Mouse (Mus musculus): Measurements from ENCODE around the gene Zkscan17. TPM values are rescaled to one million over a fixed set of nuclear protein-coding genes. Genes with fewer than 3 reads are reported as not detected.
"Not testable (repeated sequence)": the region's sequence is repeated elsewhere in the genome, so short reads cannot be mapped to it uniquely, and the experiment has no call there.

Zkscan17 gene
- polyA plus RNA-seq (2015; fragmentation: Nextera tagmentation; extraction: Ambion mirVana), result 20.4 and 23.9 TPM in 2 replicates

DNA sequence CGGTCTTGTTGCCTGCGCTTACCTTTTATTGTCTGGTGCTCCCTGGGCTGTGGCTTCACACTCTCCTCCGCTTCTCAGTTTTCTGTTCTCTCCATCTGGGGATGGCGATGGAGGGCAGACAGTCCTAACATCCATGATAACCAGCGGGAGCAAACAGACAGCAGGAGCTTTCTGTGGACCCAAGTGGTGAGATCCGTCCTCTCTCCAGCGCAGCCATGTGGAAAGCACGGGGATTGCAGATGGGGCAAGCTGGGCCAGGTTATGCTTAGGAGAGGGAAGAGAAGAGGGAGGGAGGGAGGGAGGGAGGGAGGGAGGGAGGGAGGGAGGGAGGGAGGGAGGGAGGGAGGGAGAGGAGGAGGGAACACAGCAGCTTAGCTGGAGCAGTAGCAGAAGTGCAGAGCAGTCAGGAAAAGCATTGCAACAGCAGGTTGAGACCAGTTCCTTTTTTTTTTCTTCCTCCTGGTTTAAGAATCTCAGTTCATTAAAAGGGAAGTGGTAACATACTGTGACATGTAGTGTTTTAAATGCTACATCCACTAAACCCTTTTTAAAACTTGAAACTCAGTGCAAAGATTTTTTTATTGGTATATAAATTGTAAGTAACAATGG, at the start of gene Zkscan17:
Gene Zkscan17 (minus strand): TSS at position 280 of the 609 bp plus-strand sequence.
- peaks cover 9% of the 10 kb centered on the region; the same call in 1 of the 2 replicates for H3K4me1 ChIP-seq
- no peak within 1 kb of the TSS for H3K27ac ChIP-seq
- H3K4me3 ChIP-seq, result no peak within 1 kb of the TSS
- 52% methylated on average over 8 of the region's 8 CpGs for WGBS
- H3K9me3 ChIP-seq (replicated peaks), result no peaks in the 10 kb centered on the region
- no peak within 1 kb of the TSS for H3K9ac ChIP-seq
- no peaks in the 10 kb centered on the region for H3K36me3 ChIP-seq (ENCODE audit: poor library complexity, severe bottlenecking)
- no peak for ATAC-seq
- H3K4me2 ChIP-seq, result no peak within 1 kb of the TSS
- no peaks in the 10 kb centered on the region for H3K27me3 ChIP-seq

GRCm38 (mm10) chr11:59576135-59576534, 49.6 kb upstream of the Zkscan17 start, which contains the start of gene Olfr222:
Gene Olfr222 (minus strand): TSS chr11:59576235.
- not testable (repeated sequence) for H3K27me3 ChIP-seq; H3K27ac ChIP-seq; H3K36me3 ChIP-seq (ENCODE audit: poor library complexity, severe bottlenecking); ATAC-seq; H3K9me3 ChIP-seq (replicated peaks); H3K4me3 ChIP-seq; H3K9ac ChIP-seq; H3K4me1 ChIP-seq; H3K4me2 ChIP-seq

DNA sequence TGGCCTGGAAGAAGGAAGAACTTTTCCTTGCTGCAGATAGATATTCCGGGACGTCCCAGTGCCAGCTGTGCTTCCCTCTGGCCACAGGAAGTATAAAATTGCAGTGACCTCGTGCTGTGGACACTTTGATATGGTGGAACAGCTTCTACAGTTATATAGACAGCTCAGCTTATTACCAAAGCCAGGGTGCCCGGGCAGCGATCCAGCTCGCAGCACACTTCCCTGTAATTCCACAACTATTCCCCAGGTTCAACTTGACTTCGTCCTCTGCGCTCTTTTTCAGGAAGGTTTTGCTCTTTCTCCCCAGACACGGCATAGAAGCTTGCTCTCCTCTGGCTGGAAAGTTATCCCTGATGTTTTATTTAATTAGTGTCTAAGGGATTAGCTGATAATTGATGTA, 49.2 kb upstream of the Zkscan17 start:
- H3K27me3 ChIP-seq, result no peaks in the 10 kb centered on the region; the same call in 1 of the 2 replicates
- H3K9me3 ChIP-seq (replicated peaks), result no peaks in the 10 kb centered on the region
- no peak for ATAC-seq
- 68% methylated on average over 9 of the region's 9 CpGs for WGBS
- no peaks in the 10 kb centered on the region for H3K4me1 ChIP-seq
- no peak overlapping the region for H3K27ac ChIP-seq
- no peak overlapping the region for H3K9ac ChIP-seq
- no peak overlapping the region for H3K4me3 ChIP-seq
- H3K36me3 ChIP-seq (ENCODE audit: poor library complexity, severe bottlenecking), result no peaks in the 10 kb centered on the region
- H3K4me2 ChIP-seq, result no peak overlapping the region

- Histone ChIP-seq H3K4me2 (no peak overlapping the region), H3K27me3 (no peaks in the 10 kb centered on the region), H3K4me1 (no peaks in the 10 kb centered on the region), H3K4me3 (no peak overlapping the region), H3K9me3 (replicated peaks) (no peaks in the 10 kb centered on the region), H3K36me3 (ENCODE audit: poor library complexity, severe bottlenecking) (no peaks in the 10 kb centered on the region), H3K27ac (no peak overlapping the region), H3K9ac (no peak overlapping the region)
- 65% methylated on average over 3 of the region's 3 CpGs for WGBS
- ATAC-seq, result no peak
Measured at GRCm38 (mm10) chr11:59569306-59569705, 42.8 kb upstream of the Zkscan17 start.

- H3K36me3 ChIP-seq (ENCODE audit: poor library complexity, severe bottlenecking), result no peaks in the 10 kb centered on the region
- WGBS, result 69% methylated on average over 9 of the region's 9 CpGs
- no peaks in the 10 kb centered on the region for H3K9me3 ChIP-seq (replicated peaks)
- ATAC-seq, result no peak
- no peaks in the 10 kb centered on the region for H3K4me1 ChIP-seq
- no peak overlapping the region for H3K4me2 ChIP-seq
- no peak overlapping the region for H3K27ac ChIP-seq
- H3K27me3 ChIP-seq, result no peaks in the 10 kb centered on the region
- no peak overlapping the region for H3K9ac ChIP-seq
- H3K4me3 ChIP-seq, result no peak overlapping the region
Measured at GRCm38 (mm10) chr11:59562837-59563236, 36.3 kb upstream of the Zkscan17 start.

DNA sequence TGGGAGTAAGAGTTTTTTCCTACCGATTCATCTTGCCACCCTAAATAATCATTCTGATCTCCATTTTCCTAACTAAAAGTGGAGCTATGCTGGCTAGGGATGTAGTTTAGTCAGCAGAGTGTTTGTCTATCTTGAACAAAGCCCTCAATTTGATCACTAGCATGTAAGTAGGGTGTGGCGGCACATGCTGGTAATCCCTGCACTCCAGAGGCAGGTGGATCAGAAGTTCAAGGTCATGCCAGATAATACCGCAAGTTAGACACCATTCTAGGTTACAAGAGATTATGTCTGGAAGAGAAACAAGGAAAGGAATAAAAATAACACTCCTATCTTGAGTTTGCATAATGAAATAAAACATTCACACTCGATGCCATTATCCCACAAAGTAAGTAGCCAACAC, 35.8 kb upstream of the Zkscan17 start:
- ATAC-seq, result no peak
- 94% methylated on average over 4 of the region's 4 CpGs for WGBS
- Histone ChIP-seq H3K4me1 (no peaks in the 10 kb centered on the region), H3K4me3 (no peak overlapping the region), H3K36me3 (ENCODE audit: poor library complexity, severe bottlenecking) (no peaks in the 10 kb centered on the region), H3K27ac (no peak overlapping the region), H3K9ac (no peak overlapping the region), H3K9me3 (replicated peaks) (no peaks in the 10 kb centered on the region), H3K27me3 (no peaks in the 10 kb centered on the region), H3K4me2 (no peak overlapping the region)

DNA sequence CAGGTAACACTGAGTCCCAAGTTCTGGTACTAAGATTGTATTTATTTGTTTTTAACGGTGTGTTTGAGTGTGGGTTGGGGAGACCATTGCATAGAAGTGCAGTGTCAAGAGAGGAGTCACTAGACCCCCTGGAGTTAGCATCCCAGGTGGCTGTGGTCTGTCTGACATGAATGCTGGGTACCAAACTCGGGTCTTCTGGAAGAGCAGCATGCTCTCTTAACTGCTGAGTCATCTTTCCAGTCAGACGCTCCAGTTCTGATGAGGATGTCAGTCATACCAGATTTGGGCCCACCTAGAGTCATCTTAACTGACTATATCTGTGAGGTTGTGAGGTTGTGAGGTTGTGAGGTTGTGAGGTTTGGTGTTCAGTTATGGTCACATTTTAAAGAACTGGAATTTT, 34.4 kb upstream of the Zkscan17 start:
- no peak for ATAC-seq
- Histone ChIP-seq H3K4me2 (no peak overlapping the region), H3K9ac (no peak overlapping the region), H3K27me3 (no peaks in the 10 kb centered on the region), H3K4me1 (no peaks in the 10 kb centered on the region), H3K4me3 (no peak overlapping the region), H3K27ac (no peak overlapping the region), H3K9me3 (replicated peaks) (no peaks in the 10 kb centered on the region), H3K36me3 (ENCODE audit: poor library complexity, severe bottlenecking) (no peaks in the 10 kb centered on the region)
- WGBS, result 83% methylated on average over 3 of the region's 3 CpGs

DNA sequence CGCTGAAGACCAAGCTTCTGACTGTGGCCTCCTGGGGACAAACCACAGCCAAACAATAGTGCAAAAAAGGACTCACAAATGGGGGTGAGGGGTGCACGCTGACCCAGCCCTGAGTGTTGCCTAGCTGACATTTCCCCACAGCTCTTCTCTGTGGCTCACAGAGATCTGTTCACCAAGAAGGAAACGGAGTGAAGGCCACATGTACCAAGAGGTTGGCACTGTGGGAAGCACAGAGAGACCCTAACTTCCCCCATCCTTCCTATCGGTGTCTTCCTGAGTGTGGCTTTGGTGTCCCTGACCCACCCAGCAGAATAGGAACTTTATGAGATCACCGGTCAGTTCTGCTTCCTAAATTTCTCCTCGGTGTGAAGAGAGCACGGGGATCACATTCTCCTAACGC, 28.0 kb upstream of the Zkscan17 start:
- no peak overlapping the region for H3K9ac ChIP-seq
- H3K4me1 ChIP-seq, result no peaks in the 10 kb centered on the region
- H3K9me3 ChIP-seq (replicated peaks), result no peaks in the 10 kb centered on the region
- H3K4me2 ChIP-seq, result no peak overlapping the region
- no peaks in the 10 kb centered on the region for H3K27me3 ChIP-seq
- H3K36me3 ChIP-seq (ENCODE audit: poor library complexity, severe bottlenecking), result no peaks in the 10 kb centered on the region
- no peak overlapping the region for H3K4me3 ChIP-seq
- ATAC-seq, result no peak
- no peak overlapping the region for H3K27ac ChIP-seq
- WGBS, result 82% methylated on average over 8 of the region's 8 CpGs

DNA sequence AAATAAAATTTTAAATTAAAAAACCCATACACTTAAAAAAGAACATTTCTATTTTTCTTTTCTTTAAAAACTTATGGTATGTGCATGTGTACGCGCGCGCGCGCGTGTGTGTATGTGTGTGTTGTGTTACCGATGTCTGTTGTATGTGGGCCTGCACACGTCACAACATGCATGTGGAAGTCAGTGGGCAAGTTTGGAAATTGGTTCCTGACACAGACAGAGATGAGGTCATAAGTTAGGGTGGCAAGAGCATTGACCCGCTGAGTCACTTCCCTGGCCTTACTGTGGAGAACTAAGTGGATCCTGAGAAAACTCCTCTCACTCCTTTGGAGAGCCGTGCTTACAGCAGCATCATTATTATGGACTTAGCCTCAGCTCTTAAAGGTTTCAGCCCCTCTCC, 27.6 kb upstream of the Zkscan17 start:
- Histone ChIP-seq H3K4me1 (no peaks in the 10 kb centered on the region), H3K27ac (no peak overlapping the region), H3K4me2 (no peak overlapping the region), H3K27me3 (no peaks in the 10 kb centered on the region), H3K9me3 (replicated peaks) (no peaks in the 10 kb centered on the region), H3K9ac (no peak overlapping the region), H3K4me3 (no peak overlapping the region), H3K36me3 (ENCODE audit: poor library complexity, severe bottlenecking) (no peaks in the 10 kb centered on the region)
- 93% methylated on average over 11 of the region's 11 CpGs for WGBS
- ATAC-seq, result no peak

DNA sequence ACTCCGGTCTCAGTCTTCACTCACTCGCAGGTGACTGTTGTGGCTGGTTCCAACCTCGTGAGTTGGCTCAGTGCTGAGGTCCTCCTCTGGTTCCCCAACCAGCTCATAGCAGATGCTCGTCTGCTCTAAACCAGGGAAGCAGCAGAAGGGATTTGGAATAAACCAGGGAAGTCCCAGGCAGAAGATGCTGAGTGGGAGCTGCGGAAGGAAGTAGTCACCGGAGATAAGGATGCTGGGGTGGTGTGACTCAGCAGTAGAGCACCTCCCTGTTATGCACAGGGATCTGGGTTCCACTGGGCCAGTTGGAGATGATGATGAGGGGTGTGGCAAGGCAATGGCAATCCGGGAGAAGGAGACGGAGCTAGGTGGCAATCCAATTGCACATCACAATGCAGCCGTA, 17.5 kb upstream of the Zkscan17 start:
- 0 out of 2 replicates have a peak, but pooled peaks cover 3% of the 10 kb centered on the region for H3K9me3 ChIP-seq (replicated peaks)
- no peaks in the 10 kb centered on the region for H3K36me3 ChIP-seq (ENCODE audit: poor library complexity, severe bottlenecking)
- H3K9ac ChIP-seq, result no peak overlapping the region
- H3K4me3 ChIP-seq, result no peak overlapping the region
- H3K27me3 ChIP-seq, result no peaks in the 10 kb centered on the region
- 91% methylated on average over 9 of the region's 9 CpGs for WGBS
- H3K4me2 ChIP-seq, result no peak overlapping the region
- ATAC-seq, result no peak
- H3K4me1 ChIP-seq, result no peaks in the 10 kb centered on the region
- no peak overlapping the region for H3K27ac ChIP-seq

DNA sequence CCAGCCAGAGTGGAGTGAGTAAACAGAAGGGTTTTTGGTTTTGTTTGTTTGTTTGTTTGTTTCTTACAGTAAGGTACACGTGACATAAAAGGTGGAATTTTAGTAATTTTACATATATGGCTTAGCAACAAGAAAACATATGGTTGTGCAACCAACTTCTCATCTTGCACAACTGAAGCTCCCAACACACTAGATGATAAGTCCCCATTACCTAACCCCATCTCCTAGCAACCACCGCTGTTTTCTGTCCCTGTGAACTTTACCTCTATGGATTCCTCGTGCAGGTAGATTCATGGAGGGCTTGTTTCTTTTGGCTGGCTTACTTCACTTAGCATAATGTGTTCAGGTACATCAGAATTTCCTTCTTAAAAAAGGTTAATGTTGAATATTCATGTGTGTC, 16.8 kb upstream of the Zkscan17 start:
- 0 out of 2 replicates have a peak, but pooled peaks cover 3% of the 10 kb centered on the region for H3K9me3 ChIP-seq (replicated peaks)
- no peak for ATAC-seq
- no peak overlapping the region for H3K9ac ChIP-seq
- no peak overlapping the region for H3K27ac ChIP-seq
- WGBS, result 90% methylated on average over 3 of the region's 3 CpGs
- no peaks in the 10 kb centered on the region for H3K36me3 ChIP-seq (ENCODE audit: poor library complexity, severe bottlenecking)
- no peaks in the 10 kb centered on the region for H3K4me1 ChIP-seq
- H3K4me2 ChIP-seq, result no peak overlapping the region
- no peaks in the 10 kb centered on the region for H3K27me3 ChIP-seq
- H3K4me3 ChIP-seq, result no peak overlapping the region

DNA sequence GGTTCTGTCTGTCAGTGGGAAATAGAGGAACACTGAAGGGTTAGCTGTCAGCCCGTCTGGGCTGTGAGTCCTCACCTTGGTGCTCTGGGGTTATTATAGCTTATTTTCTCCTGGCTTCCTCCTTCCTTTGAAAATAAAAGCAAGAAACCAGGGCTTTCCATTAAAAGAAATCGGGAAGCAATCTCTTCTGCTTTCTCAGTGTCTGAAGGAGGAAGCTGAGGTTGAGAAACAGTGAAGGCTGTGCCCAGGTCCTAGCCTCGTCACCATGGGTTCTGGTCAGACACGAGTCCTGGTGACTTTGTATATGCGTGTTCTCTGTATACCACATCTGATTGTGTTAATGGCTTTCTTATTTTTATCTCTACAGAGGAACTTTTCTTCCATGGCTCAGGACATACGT, 15.9 kb upstream of the Zkscan17 start:
- H3K27ac ChIP-seq, result no peak overlapping the region
- no peak for ATAC-seq
- H3K4me2 ChIP-seq, result no peak overlapping the region
- H3K36me3 ChIP-seq (ENCODE audit: poor library complexity, severe bottlenecking), result no peaks in the 10 kb centered on the region
- no peaks in the 10 kb centered on the region for H3K4me1 ChIP-seq
- no peak overlapping the region for H3K4me3 ChIP-seq
- no peaks in the 10 kb centered on the region for H3K27me3 ChIP-seq
- H3K9ac ChIP-seq, result no peak overlapping the region
- 0 out of 2 replicates have a peak, but pooled peaks cover 3% of the 10 kb centered on the region for H3K9me3 ChIP-seq (replicated peaks)
- WGBS, result 84% methylated on average over 6 of the region's 6 CpGs

DNA sequence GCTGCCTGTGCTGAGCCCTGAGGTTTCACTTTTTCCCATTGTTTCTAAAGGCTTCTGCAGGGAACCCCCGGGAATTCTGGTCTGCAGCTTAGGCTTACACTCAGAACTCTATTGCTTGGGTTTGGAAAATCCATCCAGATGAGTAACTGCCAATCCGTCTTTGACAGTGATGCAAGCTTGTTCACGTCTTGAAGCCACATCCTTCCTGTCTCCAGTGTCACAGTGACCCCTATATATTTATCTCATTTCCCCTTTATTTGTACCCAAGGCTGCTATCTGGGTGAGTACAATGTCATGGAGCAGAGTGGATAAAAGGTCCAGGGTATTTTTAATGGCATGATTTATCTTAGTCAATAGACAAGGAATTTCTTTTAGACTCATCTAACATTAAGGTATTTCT, 14.8 kb upstream of the Zkscan17 start, which contains the start of gene Nlrp3:
Gene Nlrp3 (plus strand): TSS at position 245 of the 400 bp plus-strand sequence.
- Histone ChIP-seq H3K4me2 (no peak within 1 kb of the TSS), H3K4me3 (no peak within 1 kb of the TSS), H3K36me3 (ENCODE audit: poor library complexity, severe bottlenecking) (no peaks in the 10 kb centered on the region), H3K27ac (no peak within 1 kb of the TSS), H3K27me3 (no peaks in the 10 kb centered on the region), H3K9ac (no peak within 1 kb of the TSS), H3K4me1 (no peaks in the 10 kb centered on the region), H3K9me3 (replicated peaks) (0 out of 2 replicates have a peak, but pooled peaks cover 3% of the 10 kb centered on the region)
- 53% methylated on average over 3 of the region's 3 CpGs for WGBS
- no peak for ATAC-seq
